Mouse (Mus musculus): ENCODE results near the gene Klhl22. TPM values are rescaled to one million over a fixed set of nuclear protein-coding genes. Genes with fewer than 3 reads are reported as not detected.

Gene Klhl22
- total RNA-seq, 2 experiments from 2014 or later = 108 TPM

DNA sequence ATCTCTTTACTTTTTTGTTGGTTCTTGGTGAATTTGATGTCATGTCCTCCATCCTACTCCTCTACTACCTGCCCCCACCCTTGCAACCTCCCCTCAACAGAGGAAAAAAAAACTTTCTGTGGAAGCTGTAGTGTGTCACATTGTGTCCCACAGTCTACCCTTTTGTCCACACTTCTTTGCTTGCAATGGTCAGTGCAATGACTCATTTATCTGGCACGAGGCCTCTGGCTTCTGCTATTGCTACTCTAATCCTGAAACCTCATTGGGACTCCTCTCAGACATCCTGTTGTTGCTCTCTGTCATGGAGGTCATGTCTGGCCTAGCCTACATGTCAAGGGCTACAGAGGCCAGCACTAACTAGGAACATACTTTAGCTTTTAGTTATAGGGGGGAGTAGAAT is 5.7 kb upstream of the Klhl22 start:
- DNase-seq (ENCODE audit: low spot score in 2 of 2) = no peak

DNA sequence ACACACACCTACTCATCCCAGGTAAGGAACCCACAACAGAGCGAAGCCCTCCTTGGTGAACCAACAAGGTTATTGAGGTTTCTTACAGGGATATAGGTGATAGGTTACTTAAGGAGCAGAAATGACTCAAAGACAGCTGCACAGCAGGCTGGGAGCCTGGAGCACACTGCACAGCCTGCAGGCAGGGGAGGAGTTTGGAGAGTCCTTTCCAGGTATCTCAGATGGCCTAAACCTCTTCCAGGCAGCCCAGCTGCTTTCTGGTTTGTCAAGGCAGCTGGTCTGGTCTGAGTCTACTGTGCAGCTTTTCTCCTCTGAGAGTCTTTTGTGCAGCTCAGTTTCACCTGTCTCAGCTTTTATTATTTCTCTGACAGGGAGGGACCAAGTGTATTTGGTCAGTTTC is 1.7 kb upstream of the Klhl22 start:
- no peak for DNase-seq (ENCODE audit: low spot score in 2 of 2)

DNA sequence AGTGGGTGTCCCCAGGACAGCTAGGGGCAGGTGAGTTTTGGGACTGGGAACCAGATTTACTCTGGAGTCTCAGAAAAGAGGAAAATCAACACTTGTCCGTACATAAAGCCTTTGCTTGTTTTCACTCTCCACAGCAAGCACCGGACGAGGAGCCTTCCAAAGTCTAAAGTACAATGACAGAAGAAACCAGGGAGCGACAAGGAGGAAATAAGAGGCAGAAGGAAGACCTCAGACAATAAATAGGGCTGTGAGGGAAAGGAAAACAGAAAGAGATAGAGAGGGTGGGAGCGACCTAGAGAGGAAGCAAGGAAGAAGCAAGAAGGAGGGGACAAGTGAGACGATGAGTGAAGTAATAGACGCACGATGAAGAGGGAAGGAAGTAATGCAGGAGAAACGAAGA is 516 bp upstream of the Klhl22 start:
- DNase-seq (ENCODE audit: low spot score in 2 of 2) = no peak

DNA sequence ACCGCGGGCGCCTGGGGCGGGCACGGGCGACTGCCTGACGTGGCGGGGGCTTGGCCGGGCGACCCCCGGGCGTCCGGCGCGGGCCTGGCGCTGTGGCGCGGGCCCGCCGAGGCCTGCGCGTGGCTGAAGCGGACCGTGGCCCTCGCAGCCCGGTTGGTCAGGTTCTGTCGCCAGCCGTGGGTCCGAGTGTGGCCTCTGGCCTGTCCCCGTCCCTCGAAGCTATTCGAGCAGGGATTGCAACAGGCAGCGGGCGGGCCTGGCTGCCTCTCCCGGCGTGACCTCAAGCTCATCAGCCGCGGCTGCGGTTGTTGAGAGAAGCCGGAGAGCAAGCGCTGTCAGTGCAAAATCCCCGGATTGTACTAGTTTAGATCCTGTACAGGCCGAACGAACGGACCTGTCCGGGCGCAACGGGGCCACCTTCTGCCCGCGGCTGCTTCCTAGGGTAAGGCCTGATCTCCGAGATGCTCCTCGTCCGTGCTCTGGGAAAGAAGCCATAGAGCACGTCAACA is 449 bp downstream of the Klhl22 start:
- DNase-seq (ENCODE audit: low spot score in 2 of 2) = peak; percentile 53 to 55

DNA sequence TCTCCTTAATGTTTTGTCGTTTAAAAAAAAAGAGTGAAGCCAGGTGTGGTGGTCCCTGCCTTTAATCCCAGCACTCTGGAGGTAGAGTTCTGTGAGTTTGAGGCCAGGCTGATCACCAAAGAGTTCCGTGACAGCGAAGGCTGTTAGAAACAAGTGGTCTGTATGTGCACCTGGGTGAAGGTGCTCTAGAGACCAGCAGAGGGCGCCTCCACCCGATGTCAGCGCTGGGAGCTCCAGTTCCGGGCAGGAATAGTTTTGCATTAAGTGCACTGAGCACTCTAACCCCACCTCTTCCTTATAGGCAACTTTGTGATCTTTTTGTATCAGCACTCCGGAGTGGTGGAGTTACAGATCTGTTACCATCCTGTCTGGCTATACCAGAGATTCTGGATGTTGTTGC is 1.2 kb downstream of the Klhl22 start:
- peak; percentile 36 to 50 for DNase-seq (ENCODE audit: low spot score in 2 of 2)

DNA sequence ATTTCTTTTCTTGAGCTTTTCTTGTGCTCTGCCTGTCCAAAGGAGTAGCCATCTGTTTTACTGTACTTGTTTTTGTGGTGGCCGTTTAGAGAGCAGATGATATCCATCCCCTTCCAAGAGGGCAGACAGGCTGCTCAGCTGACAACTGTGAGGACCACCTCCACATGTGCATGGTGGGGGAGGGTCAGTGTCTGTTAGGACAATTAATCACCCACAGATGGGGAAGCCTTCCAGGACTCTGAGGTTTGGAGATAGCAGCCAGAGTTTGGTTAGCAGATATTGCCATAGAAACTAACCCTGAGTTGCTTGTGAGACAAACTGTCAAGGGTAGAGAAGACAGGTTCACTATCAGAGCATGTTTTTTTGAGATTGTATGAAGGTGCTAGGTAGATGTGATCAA is 1.7 kb downstream of the Klhl22 start:
- DNase-seq (ENCODE audit: low spot score in 2 of 2) = no peak

GRCm38 (mm10) chr16:17764108-17764511 is 4.7 kb downstream of the Klhl22 start:
- no peak for DNase-seq (ENCODE audit: low spot score in 2 of 2)

GRCm38 (mm10) chr16:17768834-17769233 is 9.4 kb downstream of the Klhl22 start:
- peak; percentile 25 to 26 for DNase-seq (ENCODE audit: low spot score in 2 of 2)

- no peak for DNase-seq (ENCODE audit: low spot score in 2 of 2)
Measured at GRCm38 (mm10) chr16:17771117-17771865, 11.9 kb downstream of the Klhl22 start.

DNA sequence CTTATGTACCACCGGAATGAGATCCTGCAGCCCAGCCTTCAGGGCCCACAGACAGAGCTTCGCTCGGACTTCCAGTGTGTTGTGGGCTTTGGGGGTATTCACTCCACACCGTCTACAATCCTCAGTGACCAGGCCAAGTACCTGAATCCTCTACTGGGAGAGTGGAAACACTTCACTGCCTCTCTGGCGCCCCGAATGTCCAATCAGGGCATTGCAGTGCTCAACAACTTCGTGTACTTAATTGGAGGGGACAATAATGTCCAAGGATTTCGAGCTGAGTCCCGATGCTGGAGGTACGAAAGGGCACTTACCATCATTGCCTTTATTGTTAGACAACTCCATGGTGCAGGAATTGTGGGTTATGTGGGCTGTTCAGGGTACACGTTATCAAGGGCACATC is 17.4 kb downstream of the Klhl22 start:
- peak; percentile 42 to 51 for DNase-seq (ENCODE audit: low spot score in 2 of 2)

DNA sequence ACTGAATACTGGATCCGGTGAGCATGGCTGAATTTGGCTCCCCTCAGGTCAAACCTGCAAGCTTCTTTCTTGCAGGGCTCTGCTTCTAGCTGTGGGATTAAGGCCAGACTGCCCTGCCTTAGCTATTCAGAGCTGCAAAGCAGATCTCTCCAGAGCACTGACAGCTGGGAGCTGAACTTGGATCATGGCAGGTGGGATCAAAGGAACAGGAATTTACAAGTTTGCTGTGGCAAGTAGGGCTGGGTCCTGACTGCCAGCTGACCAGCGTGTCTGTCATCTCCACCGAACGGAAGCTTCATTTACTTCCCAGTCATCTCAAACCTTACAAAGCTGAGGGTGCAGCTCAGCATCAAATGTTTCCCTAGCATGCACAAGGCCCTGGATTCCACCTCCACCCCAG is 18.8 kb downstream of the Klhl22 start:
- no peak for DNase-seq (ENCODE audit: low spot score in 2 of 2)

GRCm38 (mm10) chr16:17779692-17780091 is 20.3 kb downstream of the Klhl22 start:
- DNase-seq (ENCODE audit: low spot score in 2 of 2) = no peak

- DNase-seq (ENCODE audit: low spot score in 2 of 2) = no peak
Measured at GRCm38 (mm10) chr16:17785337-17785736, 25.9 kb downstream of the Klhl22 start.

- no peak for DNase-seq (ENCODE audit: low spot score in 2 of 2)
Measured at GRCm38 (mm10) chr16:17792728-17793127, 33.3 kb downstream of the Klhl22 start.

GRCm38 (mm10) chr16:17794047-17794446 is 34.6 kb downstream of the Klhl22 start:
- no peak for DNase-seq (ENCODE audit: low spot score in 2 of 2)

GRCm38 (mm10) chr16:17795643-17796042 is 36.2 kb downstream of the Klhl22 start:
- DNase-seq (ENCODE audit: low spot score in 2 of 2) = no peak

DNA sequence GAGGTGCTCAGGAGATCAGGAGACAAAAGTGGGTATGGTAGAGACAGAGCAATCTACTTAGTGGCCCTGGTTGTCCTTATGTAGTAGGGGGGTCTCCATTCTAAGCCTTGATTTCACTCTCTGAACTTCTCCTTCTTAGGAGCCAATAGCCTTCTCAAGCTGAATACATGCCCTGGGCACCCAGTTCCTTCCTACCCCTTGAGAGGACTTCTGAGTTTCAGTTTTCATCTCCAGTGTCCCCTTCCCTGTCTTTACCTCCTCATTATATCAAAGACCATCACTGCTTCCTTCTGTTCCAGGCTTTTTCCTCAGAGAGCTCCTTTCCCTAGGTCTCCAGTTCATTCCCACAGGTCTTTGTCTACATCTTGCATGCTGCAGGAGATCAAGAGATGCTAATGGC is 37.1 kb downstream of the Klhl22 start:
- DNase-seq (ENCODE audit: low spot score in 2 of 2) = no peak

DNA sequence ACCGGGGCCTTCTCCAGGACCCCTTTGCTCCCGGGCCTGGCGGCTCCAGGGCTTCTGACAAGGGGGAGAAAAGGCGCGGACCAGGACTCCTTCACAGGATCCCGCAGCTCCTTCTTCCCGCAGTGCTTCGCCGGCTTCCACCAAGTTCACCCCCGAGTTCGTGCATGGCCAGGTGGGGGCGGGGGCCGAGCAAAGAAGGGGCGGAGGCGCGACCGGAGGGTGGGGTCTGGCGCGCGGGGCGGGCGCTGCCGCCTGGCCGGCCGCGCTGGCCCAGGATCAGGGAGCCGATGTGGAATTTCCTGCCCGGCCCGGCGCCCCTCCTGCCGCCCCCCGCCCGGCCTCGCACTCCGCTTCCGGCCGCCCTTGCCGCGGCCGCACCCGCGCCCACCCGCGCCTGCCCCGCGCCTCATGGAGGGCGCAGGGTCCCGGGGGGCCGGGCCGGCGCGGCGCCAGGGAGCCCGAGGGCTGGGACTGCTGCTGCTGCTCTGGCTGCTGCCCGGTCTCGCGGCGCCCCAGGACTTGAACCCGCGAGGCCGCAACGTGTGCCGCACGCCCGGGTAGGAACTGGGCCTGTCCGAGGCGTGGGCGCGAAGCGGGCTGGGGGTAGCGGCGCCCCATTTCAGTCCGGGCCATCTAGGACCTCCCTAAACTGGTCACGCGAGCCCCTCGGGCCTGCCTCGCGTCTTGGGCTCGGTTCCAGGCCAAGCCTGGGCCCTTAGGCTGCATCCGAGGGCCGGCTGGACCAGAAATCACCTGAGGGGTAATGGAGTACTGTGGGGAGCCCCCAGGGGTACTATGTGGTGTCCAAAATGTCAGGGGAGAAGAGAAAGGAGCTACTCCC is 37.8 kb downstream of the Klhl22 start, which contains the start of gene Scarf2:
Gene Scarf2 (plus strand): TSS at position 312 of the 841 bp plus-strand sequence.
- no peak for DNase-seq (ENCODE audit: low spot score in 2 of 2)

DNA sequence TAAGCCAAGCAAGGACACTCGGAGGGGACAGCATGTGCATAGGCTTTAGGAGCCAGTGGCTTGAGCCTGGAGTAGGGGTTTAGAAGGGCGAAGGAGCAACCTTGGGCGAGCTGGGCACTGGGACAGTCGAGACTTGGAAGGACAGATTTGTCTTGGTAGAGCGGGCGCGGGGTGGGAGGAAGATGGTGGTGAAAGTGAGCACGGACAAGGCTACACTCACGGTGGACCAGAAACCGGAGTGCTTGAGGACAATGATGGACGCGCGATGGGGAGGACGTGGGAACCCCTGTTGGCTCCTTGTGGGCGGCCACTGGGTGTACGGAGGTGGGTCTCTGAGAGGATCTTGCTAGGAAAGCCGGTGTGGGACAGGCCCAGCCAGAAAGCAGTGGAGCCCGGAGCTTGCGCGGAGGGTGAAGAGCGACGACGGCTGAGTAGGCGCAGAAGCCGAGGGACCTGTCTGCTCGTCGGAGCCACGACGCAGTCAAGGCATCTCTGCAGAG is 38.4 kb downstream of the Klhl22 start:
- DNase-seq (ENCODE audit: low spot score in 2 of 2) = no peak

DNA sequence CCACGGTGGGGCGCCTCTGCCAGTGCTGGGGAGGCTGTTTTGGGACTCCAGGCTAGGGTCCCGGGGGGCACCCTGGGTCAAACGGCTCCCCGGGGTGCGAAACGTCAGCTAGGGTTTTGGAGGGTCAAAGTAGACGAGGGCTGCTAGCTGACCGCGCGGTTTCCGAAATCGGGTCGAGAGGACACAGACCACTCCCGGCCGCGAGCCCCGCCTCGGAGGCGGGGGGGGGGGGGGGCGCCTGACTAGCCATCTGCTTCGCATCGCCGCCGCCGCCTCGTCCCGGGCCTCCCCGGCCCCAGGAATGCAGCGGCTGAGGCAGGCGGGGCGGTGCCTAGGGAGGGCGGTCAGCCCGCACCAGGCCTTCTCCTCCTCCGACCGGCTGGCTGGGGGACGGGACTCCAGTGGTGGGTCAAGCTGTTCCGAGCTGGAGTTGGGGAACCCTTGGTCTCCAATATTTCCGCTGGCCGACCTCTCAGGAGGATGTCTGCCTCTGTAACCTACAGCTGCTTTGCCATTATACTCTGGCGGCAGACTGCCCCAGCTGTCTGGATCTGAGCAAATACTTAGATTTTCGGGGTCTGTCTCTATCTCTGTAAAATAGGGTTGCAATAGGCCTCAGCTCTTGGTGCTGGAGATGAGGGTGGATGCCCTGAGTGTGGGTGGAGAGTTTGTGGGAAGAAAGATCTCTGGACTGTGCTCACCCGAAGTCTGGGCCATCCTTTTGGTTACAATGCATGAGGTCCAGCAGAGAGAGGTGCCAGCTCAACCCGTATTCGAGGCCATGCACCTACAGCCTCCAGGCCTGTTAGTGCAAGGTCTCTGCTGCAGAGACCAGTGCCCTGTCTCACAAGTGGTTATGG is 39.1 kb downstream of the Klhl22 start:
- no peak for DNase-seq (ENCODE audit: low spot score in 2 of 2)

- DNase-seq (ENCODE audit: low spot score in 2 of 2) = no peak
Measured at GRCm38 (mm10) chr16:17799584-17799983, 40.2 kb downstream of the Klhl22 start.

Measured in layer of hippocampus, postnatal 10 days (tissue).